In genomic region chr9:121995508-121996131, GRCm38 (mm10) we compare ENCODE assay signal across 8 mouse cellular contexts. TPM values are rescaled to one million over a fixed set of nuclear protein-coding genes. Genes with fewer than 3 reads are reported as not detected.
DNase-seq lines count a peak whose midpoint lies in the region; ATAC-seq and TF ChIP-seq lines count a peak whose summit lies in the region.

No protein-coding gene starts in this region.

- no peaks in the 10 kb centered on the region for H3K9me3 ChIP-seq in hindbrain, embryonic 12.5 days (replicated peaks)
- H3K9me3 ChIP-seq in lung, postnatal 0 days (ENCODE audit: low read length) = no peaks in the 10 kb centered on the region

- H3K36me3 ChIP-seq in hindbrain, embryonic 12.5 days = no peaks in the 10 kb centered on the region
- no peaks in the 10 kb centered on the region for H3K36me3 ChIP-seq in lung, postnatal 0 days (ENCODE audit: insufficient read depth, low read length)

- H3K27me3 ChIP-seq in hindbrain, embryonic 12.5 days = no peaks in the 10 kb centered on the region
- no peaks in the 10 kb centered on the region for H3K27me3 ChIP-seq in lung, postnatal 0 days (replicated peaks; ENCODE audit: insufficient read depth, low read length)

- TF ChIP-seq CTCF in lung, postnatal 0 days (IDR thresholded peaks at IDR 0.05) = 0 out of 2 replicates have a peak, but pooled peaks have one; percentile 22

- no peak for TF ChIP-seq EP300 in lung, postnatal 0 days (IDR thresholded peaks at IDR 0.05)

- peak overlapping the region; percentile 84 for H3K9ac ChIP-seq in hindbrain, embryonic 12.5 days
- H3K9ac ChIP-seq in lung, postnatal 0 days (replicated peaks; ENCODE audit: low read depth) = peak overlapping the region; percentile 29

- under 1% methylated on average over 52 of the region's 53 CpGs for WGBS in hindbrain, embryonic 12.5 days
- WGBS in lung, postnatal 0 days = under 1% methylated on average over 44 of the region's 53 CpGs

- peak; percentile 78 for DNase-seq in adipocyte (ENCODE audit: low spot score)
- peak; percentile 94 to 96 for DNase-seq in cerebellum, postnatal 25 days
- peak; percentile 88 to 90 for DNase-seq in frontal cortex, postnatal 36 days (ENCODE audit: low spot score in 2 of 2)
- DNase-seq in layer of hippocampus, postnatal 14 days (ENCODE audit: low spot score in 2 of 2) = peak; percentile 83 to 93
- DNase-seq in lung, postnatal 0 days (ENCODE audit: low spot score) = peak; percentile 87
- DNase-seq in retina, postnatal 7 days (ENCODE audit: low read depth, low spot score) = peak; percentile 71

- peak overlapping the region; percentile 88 for H3K4me3 ChIP-seq in hindbrain, embryonic 12.5 days
- H3K4me3 ChIP-seq in lung, postnatal 0 days (ENCODE audit: low read depth, low read length) = peak overlapping the region; percentile 60

- no peak overlapping the region for H3K27ac ChIP-seq in hindbrain, embryonic 12.5 days
- H3K27ac ChIP-seq in lung, postnatal 0 days (ENCODE audit: low read length) = no peak overlapping the region

- peaks cover 12% of the 10 kb centered on the region; the same call in 1 of the 2 replicates for H3K4me1 ChIP-seq in hindbrain, embryonic 12.5 days
- no peaks in the 10 kb centered on the region for H3K4me1 ChIP-seq in lung, postnatal 0 days (ENCODE audit: insufficient read depth, low read depth, low read length)

- ATAC-seq in hindbrain, embryonic 12.5 days (ENCODE audit: low FRiP score) = peak; percentile 88
- ATAC-seq in lung, postnatal 0 days = peak; percentile 89
- ATAC-seq in CD4-positive, CD25-positive, alpha-beta regulatory T cell, adult 4 months = no peak

- peak overlapping the region; percentile 87 for H3K4me2 ChIP-seq in hindbrain, embryonic 12.5 days (replicated peaks)
- peak overlapping the region; percentile 96 for H3K4me2 ChIP-seq in lung, postnatal 0 days (replicated peaks; ENCODE audit: low read depth, low read length)

RNA-seq across cellular contexts. Expression of gene Pomgnt2, which starts 1.3 kb away (rescaled TPM):
- 14.7 and 17.3 TPM in 2 replicates for polyA plus RNA-seq in hindbrain, embryonic 12.5 days (2016; fragmentation: Nextera tagmentation; extraction: Ambion mirVana)
- 10 to 100 TPM; 39.0 to 39.2 TPM for total RNA-seq in layer of hippocampus, postnatal 14 days (2021)
- 4.3 and 5.6 TPM in 2 replicates for polyA plus RNA-seq in lung, postnatal 0 days (2015; fragmentation: Nextera tagmentation; extraction: Ambion mirVana)
- not detected for polyA plus RNA-seq in CD4-positive, CD25-positive, alpha-beta regulatory T cell, adult 4 months (2017; shearing (Covaris generic))

RNA-seq across cellular contexts. Expression of gene Fam198a, which starts 44.8 kb away (rescaled TPM):
- 1.8 and 2.6 TPM in 2 replicates for polyA plus RNA-seq in hindbrain, embryonic 12.5 days (2016; fragmentation: Nextera tagmentation; extraction: Ambion mirVana)
- total RNA-seq in layer of hippocampus, postnatal 14 days (2021) = 1 to 10 TPM; 3.5 to 4.7 TPM
- 1.6 and 3.0 TPM in 2 replicates for polyA plus RNA-seq in lung, postnatal 0 days (2015; fragmentation: Nextera tagmentation; extraction: Ambion mirVana)
- polyA plus RNA-seq in CD4-positive, CD25-positive, alpha-beta regulatory T cell, adult 4 months (2017; shearing (Covaris generic)) = under 1 TPM in 1 of 2 experiments, not detected in 1; 0.29 TPM
